Mouse (Mus musculus): Measurements from ENCODE around the gene Lingo1. TPM values are rescaled to one million over a fixed set of nuclear protein-coding genes. Genes with fewer than 3 reads are reported as not detected.

Gene Lingo1
- polyA plus RNA-seq, 1 experiment from 2014 or later = 0.93 TPM

DNA sequence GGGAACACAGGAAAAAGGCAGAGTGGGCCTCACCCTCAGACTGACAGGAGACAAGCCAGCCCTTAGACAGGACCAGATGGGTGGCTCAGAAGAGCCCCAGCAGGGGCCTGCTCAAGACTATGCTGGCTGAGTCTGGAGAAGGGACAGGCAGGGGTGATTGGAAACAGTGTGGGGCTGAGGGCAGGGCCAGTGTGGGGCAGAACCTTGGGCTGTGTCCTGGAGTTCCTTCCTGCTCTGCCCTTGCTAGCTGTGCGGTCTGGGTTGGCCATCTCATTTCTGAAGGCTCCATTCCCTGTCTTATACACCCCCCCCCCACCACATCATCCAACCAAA is 109.2 kb downstream of the Lingo1 start:
- Histone ChIP-seq H3K9ac (ENCODE audit: low read length) (peak overlapping the region; percentile 34; the same call in 1 of the 2 replicates), H3K27me3 (ENCODE audit: control insufficient read depth, insufficient read depth, low read length) (no peaks in the 10 kb centered on the region), H3K4me3 (ENCODE audit: low read depth, low read length) (no peak overlapping the region), H3K27ac (replicated peaks; ENCODE audit: low read depth, low read length) (no peak overlapping the region), H3K4me1 (ENCODE audit: control insufficient read depth, insufficient read depth, low read length) (peaks cover 11% of the 10 kb centered on the region; the same call in 1 of the 2 replicates), H3K36me3 (ENCODE audit: control insufficient read depth, insufficient read depth, low read length) (no peaks in the 10 kb centered on the region), H3K9me3 (ENCODE audit: control insufficient read depth, low read length) (no peaks in the 10 kb centered on the region), H3K4me2 (ENCODE audit: low read depth, severe bottlenecking) (no peak overlapping the region)
- 85% methylated on average over 1 of the region's 1 CpGs for WGBS
- DNase-seq (ENCODE audit: low spot score) = no peak
- ATAC-seq (ENCODE audit: insufficient number of reproducible peaks, low FRiP score, low TSS enrichment, low read depth) = no peak

DNA sequence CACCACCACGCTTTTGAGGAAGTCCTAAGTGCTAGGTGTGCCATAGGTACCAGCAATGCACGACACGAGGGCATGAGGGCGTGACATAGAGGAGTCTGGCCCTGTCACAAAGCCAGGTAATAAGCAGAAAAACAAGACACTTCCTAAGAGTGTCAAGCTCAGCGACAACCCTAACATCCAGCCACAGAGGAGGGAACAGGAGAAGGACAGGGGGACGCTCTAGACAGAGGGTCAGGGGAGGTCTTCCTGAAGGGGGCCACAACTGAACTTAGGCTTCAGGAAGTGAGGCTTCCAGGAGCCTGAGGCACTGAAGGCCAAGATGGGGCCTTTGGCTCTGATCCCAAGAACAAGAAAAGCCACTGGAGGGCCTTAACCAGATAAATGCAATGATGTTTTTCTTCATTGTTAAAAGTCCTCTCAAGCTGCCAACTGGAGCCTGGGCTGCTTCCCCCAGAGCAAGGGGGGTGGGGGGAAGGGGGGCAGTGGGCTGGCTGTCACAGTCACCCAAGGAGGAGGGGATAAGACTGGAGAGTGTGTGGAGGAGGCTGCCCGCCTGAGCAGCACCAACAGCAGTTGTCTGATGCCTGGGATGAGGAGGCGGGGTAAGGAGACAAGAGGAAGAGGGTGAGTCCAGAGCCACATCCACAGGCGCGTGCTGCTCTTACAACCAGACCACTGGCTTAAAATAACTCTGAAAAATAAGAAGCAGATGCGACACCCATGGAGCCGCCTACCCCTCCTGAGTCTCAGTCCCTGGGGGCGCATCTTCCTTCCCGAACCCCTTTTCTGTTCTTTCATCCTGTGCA is 109.7 kb downstream of the Lingo1 start:
- no peaks in the 10 kb centered on the region for H3K36me3 ChIP-seq (ENCODE audit: control insufficient read depth, insufficient read depth, low read length)
- DNase-seq (ENCODE audit: low spot score) (peak; percentile 25), ATAC-seq (ENCODE audit: insufficient number of reproducible peaks, low FRiP score, low TSS enrichment, low read depth) (no peak)
- H3K27ac ChIP-seq (replicated peaks; ENCODE audit: low read depth, low read length) = no peak overlapping the region
- H3K9me3 ChIP-seq (ENCODE audit: control insufficient read depth, low read length) = no peaks in the 10 kb centered on the region
- no peak overlapping the region for H3K4me3 ChIP-seq (ENCODE audit: low read depth, low read length)
- 48% methylated on average over 14 of the region's 14 CpGs for WGBS
- H3K4me2 ChIP-seq (ENCODE audit: low read depth, severe bottlenecking) = no peak overlapping the region
- peaks cover 11% of the 10 kb centered on the region; the same call in 1 of the 2 replicates for H3K4me1 ChIP-seq (ENCODE audit: control insufficient read depth, insufficient read depth, low read length)
- H3K9ac ChIP-seq (ENCODE audit: low read length) = peak overlapping the region; percentile 34; the same call in 1 of the 2 replicates
- H3K27me3 ChIP-seq (ENCODE audit: control insufficient read depth, insufficient read depth, low read length) = no peaks in the 10 kb centered on the region

GRCm38 (mm10) chr9:56682826-56683225 is 113.4 kb downstream of the Lingo1 start:
- WGBS = 56% methylated on average over 4 of the region's 4 CpGs
- H3K27me3 ChIP-seq (ENCODE audit: control insufficient read depth, insufficient read depth, low read length) = no peaks in the 10 kb centered on the region
- H3K9ac ChIP-seq (ENCODE audit: low read length) = no peak overlapping the region
- H3K9me3 ChIP-seq (ENCODE audit: control insufficient read depth, low read length) = no peaks in the 10 kb centered on the region; the same call in 1 of the 2 replicates
- no peak overlapping the region for H3K27ac ChIP-seq (replicated peaks; ENCODE audit: low read depth, low read length)
- H3K36me3 ChIP-seq (ENCODE audit: control insufficient read depth, insufficient read depth, low read length) = no peaks in the 10 kb centered on the region
- ATAC-seq (ENCODE audit: insufficient number of reproducible peaks, low FRiP score, low TSS enrichment, low read depth) (no peak), DNase-seq (ENCODE audit: low spot score) (no peak)
- no peak overlapping the region for H3K4me3 ChIP-seq (ENCODE audit: low read depth, low read length)
- H3K4me1 ChIP-seq (ENCODE audit: control insufficient read depth, insufficient read depth, low read length) = peaks cover 11% of the 10 kb centered on the region; the same call in 1 of the 2 replicates
- no peak overlapping the region for H3K4me2 ChIP-seq (ENCODE audit: low read depth, severe bottlenecking)

DNA sequence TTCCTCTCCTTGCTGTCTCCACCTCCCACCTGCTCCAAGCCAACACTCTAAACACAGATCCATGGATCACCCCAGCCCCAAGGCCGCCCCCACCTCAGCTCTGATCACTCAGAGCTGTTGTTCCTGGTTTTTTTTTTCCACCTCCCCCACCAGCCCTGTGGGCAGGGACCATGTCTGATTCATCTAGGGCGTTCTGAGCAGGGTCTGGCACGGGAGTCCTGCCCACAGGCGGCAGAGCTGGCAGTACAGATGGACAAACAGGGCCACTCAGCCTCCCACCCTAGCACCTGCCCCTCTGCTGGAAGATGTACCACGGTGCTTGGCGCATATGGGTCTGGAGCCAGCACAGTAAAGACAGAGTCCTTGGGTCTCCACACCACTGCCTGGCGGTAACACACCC is 114.3 kb downstream of the Lingo1 start:
- H3K4me3 ChIP-seq (ENCODE audit: low read depth, low read length) = no peak overlapping the region
- H3K36me3 ChIP-seq (ENCODE audit: control insufficient read depth, insufficient read depth, low read length) = no peaks in the 10 kb centered on the region
- H3K4me2 ChIP-seq (ENCODE audit: low read depth, severe bottlenecking) = no peak overlapping the region
- no peaks in the 10 kb centered on the region; the same call in 1 of the 2 replicates for H3K9me3 ChIP-seq (ENCODE audit: control insufficient read depth, low read length)
- H3K27me3 ChIP-seq (ENCODE audit: control insufficient read depth, insufficient read depth, low read length) = no peaks in the 10 kb centered on the region
- peaks cover 8% of the 10 kb centered on the region; the same call in 1 of the 2 replicates for H3K4me1 ChIP-seq (ENCODE audit: control insufficient read depth, insufficient read depth, low read length)
- no peak overlapping the region for H3K27ac ChIP-seq (replicated peaks; ENCODE audit: low read depth, low read length)
- no peak overlapping the region for H3K9ac ChIP-seq (ENCODE audit: low read length)
- ATAC-seq (ENCODE audit: insufficient number of reproducible peaks, low FRiP score, low TSS enrichment, low read depth) (no peak), DNase-seq (ENCODE audit: low spot score) (no peak)
- WGBS = 85% methylated on average over 7 of the region's 7 CpGs

- no peak overlapping the region for H3K4me2 ChIP-seq (ENCODE audit: low read depth, severe bottlenecking)
- ATAC-seq (ENCODE audit: insufficient number of reproducible peaks, low FRiP score, low TSS enrichment, low read depth) (no peak), DNase-seq (ENCODE audit: low spot score) (no peak)
- no peaks in the 10 kb centered on the region; the same call in 1 of the 2 replicates for H3K9me3 ChIP-seq (ENCODE audit: control insufficient read depth, low read length)
- H3K9ac ChIP-seq (ENCODE audit: low read length) = no peak overlapping the region
- 92% methylated on average over 22 of the region's 22 CpGs for WGBS
- H3K4me3 ChIP-seq (ENCODE audit: low read depth, low read length) = no peak overlapping the region
- no peaks in the 10 kb centered on the region for H3K4me1 ChIP-seq (ENCODE audit: control insufficient read depth, insufficient read depth, low read length)
- no peaks in the 10 kb centered on the region for H3K36me3 ChIP-seq (ENCODE audit: control insufficient read depth, insufficient read depth, low read length)
- H3K27ac ChIP-seq (replicated peaks; ENCODE audit: low read depth, low read length) = no peak overlapping the region
- H3K27me3 ChIP-seq (ENCODE audit: control insufficient read depth, insufficient read depth, low read length) = no peaks in the 10 kb centered on the region
These were observed 117.2 kb downstream of the Lingo1 start for GRCm38 (mm10) chr9:56678929-56679681.

DNA sequence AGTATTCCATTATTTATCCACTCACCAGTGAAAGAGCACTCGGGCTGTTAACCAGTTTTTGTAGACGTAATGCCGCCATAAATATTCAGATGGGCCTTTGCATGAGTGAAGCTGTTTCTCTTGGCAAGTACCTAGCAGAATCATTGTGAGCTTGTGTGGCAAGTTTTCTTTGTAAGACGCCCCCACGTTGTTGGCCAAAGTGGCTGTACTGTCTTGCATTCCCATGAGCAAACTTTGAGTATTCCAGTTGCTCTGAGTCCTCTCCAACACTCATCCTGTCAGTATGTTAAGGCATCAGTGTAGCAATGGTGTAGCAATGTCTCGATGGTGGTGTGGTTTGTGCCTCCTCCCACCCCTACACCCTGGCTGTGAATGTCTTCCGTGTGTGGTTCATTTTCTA is 120.6 kb downstream of the Lingo1 start:
- no peaks in the 10 kb centered on the region for H3K4me1 ChIP-seq (ENCODE audit: control insufficient read depth, insufficient read depth, low read length)
- DNase-seq (ENCODE audit: low spot score) (no peak), ATAC-seq (ENCODE audit: insufficient number of reproducible peaks, low FRiP score, low TSS enrichment, low read depth) (no peak)
- H3K27me3 ChIP-seq (ENCODE audit: control insufficient read depth, insufficient read depth, low read length) = no peaks in the 10 kb centered on the region
- no peak overlapping the region for H3K27ac ChIP-seq (replicated peaks; ENCODE audit: low read depth, low read length)
- no peak overlapping the region for H3K4me2 ChIP-seq (ENCODE audit: low read depth, severe bottlenecking)
- WGBS = 93% methylated on average over 7 of the region's 7 CpGs
- no peak overlapping the region for H3K4me3 ChIP-seq (ENCODE audit: low read depth, low read length)
- no peak overlapping the region for H3K9ac ChIP-seq (ENCODE audit: low read length)
- no peaks in the 10 kb centered on the region; the same call in 1 of the 2 replicates for H3K9me3 ChIP-seq (ENCODE audit: control insufficient read depth, low read length)
- no peaks in the 10 kb centered on the region for H3K36me3 ChIP-seq (ENCODE audit: control insufficient read depth, insufficient read depth, low read length)

GRCm38 (mm10) chr9:56669605-56670221 is 126.6 kb downstream of the Lingo1 start:
- 32% methylated on average over 11 of the region's 11 CpGs for WGBS
- no peak overlapping the region for H3K27ac ChIP-seq (replicated peaks; ENCODE audit: low read depth, low read length)
- DNase-seq (ENCODE audit: low spot score) (no peak), ATAC-seq (ENCODE audit: insufficient number of reproducible peaks, low FRiP score, low TSS enrichment, low read depth) (no peak)
- no peaks in the 10 kb centered on the region for H3K9me3 ChIP-seq (ENCODE audit: control insufficient read depth, low read length)
- H3K4me3 ChIP-seq (ENCODE audit: low read depth, low read length) = no peak overlapping the region
- no peak overlapping the region for H3K4me2 ChIP-seq (ENCODE audit: low read depth, severe bottlenecking)
- H3K27me3 ChIP-seq (ENCODE audit: control insufficient read depth, insufficient read depth, low read length) = no peaks in the 10 kb centered on the region
- H3K9ac ChIP-seq (ENCODE audit: low read length) = no peak overlapping the region
- H3K4me1 ChIP-seq (ENCODE audit: control insufficient read depth, insufficient read depth, low read length) = no peaks in the 10 kb centered on the region
- H3K36me3 ChIP-seq (ENCODE audit: control insufficient read depth, insufficient read depth, low read length) = no peaks in the 10 kb centered on the region

DNA sequence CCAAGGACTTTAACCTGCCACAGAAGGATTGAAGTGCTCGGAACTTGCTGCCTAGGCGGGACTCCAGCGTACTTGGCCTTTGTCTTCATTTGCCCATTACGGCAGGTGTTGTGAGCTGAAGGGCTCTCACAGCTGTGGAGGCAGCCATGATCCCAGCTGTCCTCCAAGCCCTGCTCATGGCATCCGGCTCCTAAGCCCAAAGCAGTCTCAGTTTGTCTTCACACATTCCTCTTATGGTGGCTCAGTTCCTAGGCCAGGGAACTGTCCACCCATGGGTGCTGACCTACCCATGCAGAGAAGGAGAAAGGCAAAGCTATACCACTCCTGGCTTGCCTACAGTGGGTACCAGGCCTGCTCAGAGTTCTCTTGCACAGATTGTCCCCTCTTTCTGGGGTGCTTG is 132.1 kb downstream of the Lingo1 start:
- DNase-seq (ENCODE audit: low spot score) = peak; percentile 40
- 75% methylated on average over 5 of the region's 5 CpGs for WGBS

More for the DNA sequence above, 132.1 kb downstream of the Lingo1 start:
- Histone ChIP-seq H3K4me3 (ENCODE audit: low read depth, low read length) (no peak overlapping the region), H3K4me1 (ENCODE audit: control insufficient read depth, insufficient read depth, low read length) (peaks cover 3% of the 10 kb centered on the region; the same call in 1 of the 2 replicates), H3K4me2 (ENCODE audit: low read depth, severe bottlenecking) (no peak overlapping the region), H3K9me3 (ENCODE audit: control insufficient read depth, low read length) (no peaks in the 10 kb centered on the region), H3K27me3 (ENCODE audit: control insufficient read depth, insufficient read depth, low read length) (no peaks in the 10 kb centered on the region), H3K27ac (replicated peaks; ENCODE audit: low read depth, low read length) (no peak overlapping the region), H3K36me3 (ENCODE audit: control insufficient read depth, insufficient read depth, low read length) (no peaks in the 10 kb centered on the region), H3K9ac (ENCODE audit: low read length) (no peak overlapping the region)
- no peak for ATAC-seq (ENCODE audit: insufficient number of reproducible peaks, low FRiP score, low TSS enrichment, low read depth)

All from limb, embryonic 11.5 days (tissue).